Mouse (Mus musculus): ENCODE data around the gene Leng8.

DNA sequence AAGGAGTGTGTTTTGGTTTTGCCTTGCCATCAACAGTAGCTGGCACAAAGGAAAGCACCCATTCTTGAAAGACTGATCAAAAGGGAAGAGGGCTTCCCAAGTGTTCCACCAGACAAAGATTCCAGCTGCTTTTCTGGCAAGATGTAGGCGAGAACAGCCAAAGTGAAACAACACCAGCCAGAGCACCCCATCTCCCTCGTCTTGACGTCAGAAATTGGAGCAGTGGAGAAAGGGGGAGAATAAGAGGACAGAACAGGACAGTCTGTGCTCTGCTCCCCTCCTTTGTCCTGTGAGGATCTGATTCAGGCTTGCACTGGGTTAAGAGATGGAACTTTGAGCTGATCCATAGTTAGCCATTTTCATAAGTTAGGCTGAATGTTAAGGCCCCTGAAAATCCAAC is 25.1 kb upstream of the Leng8 start:
- TF ChIP-seq ZC3H11A (IDR thresholded peaks at IDR 0.05; ENCODE audit: borderline replicate concordance, low read depth, low read length) (no peak), HCFC1 (IDR thresholded peaks at IDR 0.05; ENCODE audit: borderline replicate concordance, insufficient read depth, low read length) (no peak), MAFK (IDR thresholded peaks at IDR 0.05; ENCODE audit: insufficient read depth, low read depth, low read length) (no peak), CHD2 (IDR thresholded peaks at IDR 0.05; ENCODE audit: low read depth, low read length) (no peak)

All from ES-E14 (cell line).